Mouse (Mus musculus) left cerebral cortex, adult 2 months (tissue): ENCODE measurements at regions not wholly inside any gene's neighbourhood (a gene's known extent, or its start where the extent isn't known, plus 50 kb on each side); places are given as distances from the start of the nearest gene placed in this dataset.
"Not testable (repeated sequence)": the region's sequence is repeated elsewhere in the genome, so short reads cannot be mapped to it uniquely, and the experiment has no call there.

Experiments used
- DNase-seq, 2 experiments: peaks; one replicate each; pipeline ENCODE4 v3.0.0; 2021 to 2022; ENCODE audit warnings: low spot score in 2 of 2, mixed read lengths in 1 of 2; ENCODE audit errors: extremely low spot score in 1 of 2
- H3K27ac ChIP-seq: fragments of 200-600 bp; 2 replicates; pipeline ENCODE4 v1.8.1; 2022
- H3K4me3 ChIP-seq: fragments of 200-600 bp; 2 replicates; pipeline ENCODE4 v1.8.1; 2022
- CTCF ChIP-seq: fragments of 200-600 bp; IDR thresholded peaks from 2 replicates; pipeline ENCODE4 v1.8.1; 2022; ENCODE audit warnings: antibody characterized with exemption, mild to moderate bottlenecking, moderate library complexity
- intact Hi-C: fragments of 180-260 bp; cut with DNase I; formaldehyde crosslinking; loops from one replicate; pipeline ENCODE4 v1.15.1; 2025

- TF ChIP-seq CTCF: peak; percentile 96
- peak; percentile 87 to 88 for DNase-seq
- intact Hi-C loops: loop anchor here (2.0 kb wide), 1 partner anchor 145 kb away; no protein-coding TSS in a partner anchor
- Histone ChIP-seq H3K4me3 (peak overlapping the region; percentile 28), H3K27ac (no peak overlapping the region)
Measured at GRCm38 (mm10) chrX:94865531-94866502, 141.4 kb downstream of the Zxdb start.

GRCm38 (mm10) chrX:94883547-94883946, 142.9 kb downstream of the Spin4 start:
- H3K27ac ChIP-seq, intact Hi-C loops, DNase-seq, H3K4me3 ChIP-seq: not testable (repeated sequence)
